Mouse (Mus musculus): ENCODE measurements around the gene Lamb3. TPM values are rescaled to one million over a fixed set of nuclear protein-coding genes. Genes with fewer than 3 reads are reported as not detected.

Lamb3 gene
- polyA plus RNA-seq, 1 experiment from 2014 or later: 24.4 TPM

- no peaks in the 10 kb centered on the region for H3K36me3 ChIP-seq (ENCODE audit: insufficient read depth)
- peak; percentile 75 for TF ChIP-seq CTCF (IDR thresholded peaks at IDR 0.05; ENCODE audit: low read depth)
- ATAC-seq (ENCODE audit: insufficient read depth) (no peak), DNase-seq (peak; percentile 71)
- no peak overlapping the region for H3K27ac ChIP-seq (ENCODE audit: low read depth)
- no peaks in the 10 kb centered on the region for H3K27me3 ChIP-seq (ENCODE audit: insufficient read depth, low read length)
- H3K9me3 ChIP-seq (ENCODE audit: low read depth, low read length): no peaks in the 10 kb centered on the region
- H3K4me1 ChIP-seq (ENCODE audit: insufficient read depth): no peaks in the 10 kb centered on the region
- WGBS: 44% methylated on average over 2 of the region's 2 CpGs
- H3K4me3 ChIP-seq (ENCODE audit: low read depth, low read length): no peak overlapping the region
- no peak overlapping the region for H3K9ac ChIP-seq
- H3K4me2 ChIP-seq: no peak overlapping the region
Measured at GRCm38 (mm10) chr1:193324224-193324623, 116.7 kb downstream of the Lamb3 start.

GRCm38 (mm10) chr1:193325891-193326290 lies 118.4 kb downstream of the Lamb3 start:
- Histone ChIP-seq H3K27me3 (ENCODE audit: insufficient read depth, low read length) (no peaks in the 10 kb centered on the region), H3K9me3 (ENCODE audit: low read depth, low read length) (no peaks in the 10 kb centered on the region), H3K27ac (ENCODE audit: low read depth) (no peak overlapping the region), H3K9ac (no peak overlapping the region), H3K4me1 (ENCODE audit: insufficient read depth) (no peaks in the 10 kb centered on the region), H3K36me3 (ENCODE audit: insufficient read depth) (no peaks in the 10 kb centered on the region), H3K4me2 (no peak overlapping the region), H3K4me3 (ENCODE audit: low read depth, low read length) (no peak overlapping the region)
- DNase-seq (no peak), ATAC-seq (ENCODE audit: insufficient read depth) (no peak)
- WGBS: 86% methylated on average over 6 of the region's 6 CpGs
- no peak for TF ChIP-seq CTCF (IDR thresholded peaks at IDR 0.05; ENCODE audit: low read depth)

GRCm38 (mm10) chr1:193326456-193327145 lies 119.1 kb downstream of the Lamb3 start:
- DNase-seq: no peak
- Histone ChIP-seq H3K27me3 (ENCODE audit: insufficient read depth, low read length) (no peaks in the 10 kb centered on the region), H3K27ac (ENCODE audit: low read depth) (no peak overlapping the region), H3K36me3 (ENCODE audit: insufficient read depth) (no peaks in the 10 kb centered on the region), H3K4me2 (no peak overlapping the region), H3K4me1 (ENCODE audit: insufficient read depth) (no peaks in the 10 kb centered on the region), H3K9ac (no peak overlapping the region), H3K4me3 (ENCODE audit: low read depth, low read length) (no peak overlapping the region), H3K9me3 (ENCODE audit: low read depth, low read length) (no peaks in the 10 kb centered on the region)
- 60% methylated on average over 7 of the region's 7 CpGs for WGBS
- TF ChIP-seq CTCF (IDR thresholded peaks at IDR 0.05; ENCODE audit: low read depth): peak; percentile 52
- no peak for ATAC-seq (ENCODE audit: insufficient read depth)

- Histone ChIP-seq H3K27ac (ENCODE audit: low read depth) (no peak overlapping the region), H3K4me2 (no peak overlapping the region), H3K36me3 (ENCODE audit: insufficient read depth) (no peaks in the 10 kb centered on the region), H3K9ac (no peak overlapping the region), H3K4me1 (ENCODE audit: insufficient read depth) (no peaks in the 10 kb centered on the region), H3K4me3 (ENCODE audit: low read depth, low read length) (no peak overlapping the region), H3K9me3 (ENCODE audit: low read depth, low read length) (no peaks in the 10 kb centered on the region), H3K27me3 (ENCODE audit: insufficient read depth, low read length) (no peaks in the 10 kb centered on the region)
- ATAC-seq (ENCODE audit: insufficient read depth): no peak
- TF ChIP-seq CTCF (IDR thresholded peaks at IDR 0.05; ENCODE audit: low read depth): no peak
- no peak for DNase-seq
- WGBS: 81% methylated on average over 1 of the region's 1 CpGs
Measured at GRCm38 (mm10) chr1:193327216-193327615, 119.7 kb downstream of the Lamb3 start.

- no peaks in the 10 kb centered on the region for H3K9me3 ChIP-seq (ENCODE audit: low read depth, low read length)
- ATAC-seq (ENCODE audit: insufficient read depth) (no peak), DNase-seq (no peak)
- no peak overlapping the region for H3K4me3 ChIP-seq (ENCODE audit: low read depth, low read length)
- no peaks in the 10 kb centered on the region for H3K27me3 ChIP-seq (ENCODE audit: insufficient read depth, low read length)
- no peak overlapping the region for H3K27ac ChIP-seq (ENCODE audit: low read depth)
- no peak overlapping the region for H3K4me2 ChIP-seq
- no peaks in the 10 kb centered on the region for H3K36me3 ChIP-seq (ENCODE audit: insufficient read depth)
- H3K4me1 ChIP-seq (ENCODE audit: insufficient read depth): no peaks in the 10 kb centered on the region
- WGBS: 58% methylated on average over 5 of the region's 5 CpGs
- no peak for TF ChIP-seq CTCF (IDR thresholded peaks at IDR 0.05; ENCODE audit: low read depth)
- no peak overlapping the region for H3K9ac ChIP-seq
Measured at GRCm38 (mm10) chr1:193327686-193328085, 120.2 kb downstream of the Lamb3 start.

- ATAC-seq (ENCODE audit: insufficient read depth): no peak
- DNase-seq: no peak
- Histone ChIP-seq H3K4me3 (ENCODE audit: low read depth, low read length) (no peak overlapping the region), H3K4me2 (no peak overlapping the region), H3K36me3 (ENCODE audit: insufficient read depth) (no peaks in the 10 kb centered on the region), H3K9ac (no peak overlapping the region), H3K9me3 (ENCODE audit: low read depth, low read length) (no peaks in the 10 kb centered on the region), H3K27me3 (ENCODE audit: insufficient read depth, low read length) (no peaks in the 10 kb centered on the region), H3K4me1 (ENCODE audit: insufficient read depth) (no peaks in the 10 kb centered on the region), H3K27ac (ENCODE audit: low read depth) (no peak overlapping the region)
- 77% methylated on average over 9 of the region's 9 CpGs for WGBS
- no peak for TF ChIP-seq CTCF (IDR thresholded peaks at IDR 0.05; ENCODE audit: low read depth)
Measured at GRCm38 (mm10) chr1:193329557-193329956, 122.1 kb downstream of the Lamb3 start.

GRCm38 (mm10) chr1:193330172-193330571 lies 122.7 kb downstream of the Lamb3 start:
- TF ChIP-seq CTCF (IDR thresholded peaks at IDR 0.05; ENCODE audit: low read depth): peak; percentile 86
- Histone ChIP-seq H3K36me3 (ENCODE audit: insufficient read depth) (no peaks in the 10 kb centered on the region), H3K4me1 (ENCODE audit: insufficient read depth) (no peaks in the 10 kb centered on the region), H3K9ac (no peak overlapping the region), H3K27ac (ENCODE audit: low read depth) (no peak overlapping the region), H3K4me3 (ENCODE audit: low read depth, low read length) (no peak overlapping the region), H3K9me3 (ENCODE audit: low read depth, low read length) (no peaks in the 10 kb centered on the region), H3K27me3 (ENCODE audit: insufficient read depth, low read length) (no peaks in the 10 kb centered on the region), H3K4me2 (no peak overlapping the region)
- 35% methylated on average over 10 of the region's 10 CpGs for WGBS
- ATAC-seq (ENCODE audit: insufficient read depth) (peak; percentile 73), DNase-seq (peak; percentile 75)

Measured in lung, embryonic 14.5 days (tissue).